Mouse (Mus musculus) lung, postnatal 14 days (tissue): ENCODE measurements around the gene Slc35e4.
"Not testable (repeated sequence)": the region's sequence is repeated elsewhere in the genome, so short reads cannot be mapped to it uniquely, and the experiment has no call there.

Source experiments
- DNase-seq: peaks from one replicate; pipeline ENCODE4 v3.0.0; 2021

The Slc35e4 gene

GRCm38 (mm10) chr11:3914109-3914840, at the start of gene Slc35e4:
TSS of gene Slc35e4 (minus strand) at chr11:3914664.
- DNase-seq, result peak; percentile 90

GRCm38 (mm10) chr11:3963610-3964415, 49.3 kb upstream of the Slc35e4 start, which contains the start of gene Pes1:
TSS of gene Pes1 (plus strand) at chr11:3963975.
- peak; percentile 78 for DNase-seq

- DNase-seq, result no peak
Measured at GRCm38 (mm10) chr11:3963155-3963554, 48.7 kb upstream of the Slc35e4 start.

GRCm38 (mm10) chr11:3961761-3962160, 47.3 kb upstream of the Slc35e4 start:
- no peak for DNase-seq

GRCm38 (mm10) chr11:3960901-3961300, 46.4 kb upstream of the Slc35e4 start:
- DNase-seq, result no peak

- not testable (repeated sequence) for DNase-seq
Measured at GRCm38 (mm10) chr11:3955371-3955770, 40.9 kb upstream of the Slc35e4 start.

- not testable (repeated sequence) for DNase-seq
Measured at GRCm38 (mm10) chr11:3954876-3955275, 40.4 kb upstream of the Slc35e4 start.

GRCm38 (mm10) chr11:3946386-3946785, 31.9 kb upstream of the Slc35e4 start:
- no peak for DNase-seq

- no peak for DNase-seq
Measured at GRCm38 (mm10) chr11:3941371-3941770, 26.9 kb upstream of the Slc35e4 start.

- DNase-seq, result no peak
Measured at GRCm38 (mm10) chr11:3937321-3937874, 22.9 kb upstream of the Slc35e4 start.

- DNase-seq, result no peak
Measured at GRCm38 (mm10) chr11:3936318-3936717, 21.9 kb upstream of the Slc35e4 start.

GRCm38 (mm10) chr11:3935135-3935534, 20.7 kb upstream of the Slc35e4 start:
- no peak for DNase-seq

GRCm38 (mm10) chr11:3933756-3934285, 19.4 kb upstream of the Slc35e4 start:
- no peak for DNase-seq

- DNase-seq, result peak; percentile 91
Measured at GRCm38 (mm10) chr11:3931511-3932211, 17.2 kb upstream of the Slc35e4 start, which contains the start of gene Tcn2. TSS of gene Tcn2 (minus strand) at chr11:3932159.

- no peak for DNase-seq
Measured at GRCm38 (mm10) chr11:3930931-3931330, 16.5 kb upstream of the Slc35e4 start.

- peak; percentile 35 for DNase-seq
Measured at GRCm38 (mm10) chr11:3930019-3930418, 15.6 kb upstream of the Slc35e4 start.

GRCm38 (mm10) chr11:3925916-3926315, 11.5 kb upstream of the Slc35e4 start:
- no peak for DNase-seq

- DNase-seq, result no peak
Measured at GRCm38 (mm10) chr11:3922731-3923130, 8.3 kb upstream of the Slc35e4 start.

GRCm38 (mm10) chr11:3922115-3922514, 7.7 kb upstream of the Slc35e4 start:
- DNase-seq, result no peak

GRCm38 (mm10) chr11:3921281-3921850, 6.9 kb upstream of the Slc35e4 start:
- peak; percentile 65 for DNase-seq

GRCm38 (mm10) chr11:3920476-3920875, 6.0 kb upstream of the Slc35e4 start:
- DNase-seq, result no peak

GRCm38 (mm10) chr11:3918738-3919137, 4.3 kb upstream of the Slc35e4 start:
- peak; percentile 36 for DNase-seq
